In the genomic region with DNA sequence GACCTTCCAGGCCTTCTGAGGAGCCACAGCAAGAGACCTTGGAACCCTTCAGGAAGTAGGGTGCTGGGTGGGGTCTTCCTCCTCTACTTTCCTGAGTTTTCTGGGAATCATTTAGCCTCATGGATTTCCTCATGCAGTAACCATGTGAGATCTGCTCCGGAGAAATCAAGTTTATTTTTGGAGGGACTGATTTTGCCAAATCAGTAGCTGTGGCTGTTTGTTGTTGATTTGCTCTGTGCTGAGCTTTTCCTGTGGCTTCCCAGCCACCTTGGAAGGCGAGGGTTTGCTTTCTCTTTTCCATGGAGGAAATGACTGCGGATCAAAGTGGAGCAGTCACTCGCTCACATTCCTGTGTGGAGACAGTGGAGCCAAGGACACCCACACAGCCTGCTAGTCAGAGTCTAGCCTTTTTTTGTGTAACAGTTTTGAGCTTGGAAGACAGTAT, we compare ENCODE assay signal across 10 mouse cellular contexts. TPM values are rescaled to one million over a fixed set of nuclear protein-coding genes. Genes with fewer than 3 reads are reported as not detected.
DNase-seq lines count a peak whose midpoint lies in the region; ATAC-seq lines count a peak whose summit lies in the region.
"Had no signal": no experiment of that assay in that cellular context is flagged by ENCODE, and none has a peak within 500 bp of the region (broad histone marks: within the 10 kb centered on the region; RNA-seq: fewer than 3 reads in every experiment).

No protein-coding gene starts in this region.

- no peak overlapping the region for H3K4me3 ChIP-seq in heart, embryonic 14.5 days (ENCODE audit: control insufficient read depth in 1 of 2, insufficient read depth in 1 of 2, low read depth in 1 of 2, low read length in 2 of 2)
- H3K4me3 ChIP-seq: hindbrain, embryonic 13.5 days; liver, embryonic 13.5 days had no signal

- no peak overlapping the region; the same call in 1 of the 2 replicates for H3K9ac ChIP-seq in heart, embryonic 14.5 days (ENCODE audit: low read length)
- H3K9ac ChIP-seq: hindbrain, embryonic 13.5 days; liver, embryonic 13.5 days had no signal

- H3K4me2 ChIP-seq in heart, embryonic 14.5 days (ENCODE audit: low read length) = no peak overlapping the region
- H3K4me2 ChIP-seq: hindbrain, embryonic 13.5 days; liver, embryonic 13.5 days had no signal

- peak; percentile 50 to 63 for DNase-seq in heart, adult 18-20 months
- DNase-seq in heart, postnatal 36 days = no peak
- peak; percentile 18 for DNase-seq in ZHBTc4 (ENCODE audit: low read depth, low spot score)
- DNase-seq in left cerebral cortex, postnatal 36 days (ENCODE audit: low spot score in 2 of 2) = peak; percentile 18 to 25
- DNase-seq in thymus, postnatal 0 days (ENCODE audit: low spot score) = no peak
- no peak for DNase-seq in spleen, adult 18-20 months
- DNase-seq in cerebellum, adult 11-12 months = no peak
- DNase-seq: liver, embryonic 13.5 days had no signal

- H3K27ac ChIP-seq in heart, embryonic 14.5 days (replicated peaks in 1 of 2; ENCODE audit: control insufficient read depth in 1 of 2, insufficient read depth in 1 of 2, low read depth in 2 of 2, low read length in 2 of 2) = peak overlapping the region; percentile 3 to 41; a peak in 2 of 4 replicates
- H3K27ac ChIP-seq: hindbrain, embryonic 13.5 days; liver, embryonic 13.5 days had no signal

- H3K4me1 ChIP-seq in heart, embryonic 14.5 days (ENCODE audit: control insufficient read depth in 2 of 2, insufficient read depth in 2 of 2, low read length in 2 of 2) = peaks cover 35 to 46% of the 10 kb centered on the region in 2 experiments

- no peak for ATAC-seq in heart, embryonic 14.5 days (ENCODE audit: insufficient number of reproducible peaks, insufficient read depth, low FRiP score, low read depth)

- no peaks in the 10 kb centered on the region for H3K9me3 ChIP-seq in heart, embryonic 14.5 days (ENCODE audit: control insufficient read depth, low read length)
- H3K9me3 ChIP-seq: hindbrain, embryonic 13.5 days; liver, embryonic 13.5 days had no signal

- H3K36me3 ChIP-seq in heart, embryonic 14.5 days (ENCODE audit: control insufficient read depth, insufficient read depth, low read length) = no peaks in the 10 kb centered on the region
- H3K36me3 ChIP-seq: hindbrain, embryonic 13.5 days; liver, embryonic 13.5 days had no signal

- intact Hi-C loops in heart, postnatal 36 days (cut with DNase I) = no loop called here
- intact Hi-C loops in left cerebral cortex, postnatal 36 days (cut with DNase I) = no loop called here

- H3K27me3 ChIP-seq in heart, embryonic 14.5 days (ENCODE audit: control insufficient read depth, insufficient read depth, low read length) = no peaks in the 10 kb centered on the region
- H3K27me3 ChIP-seq: hindbrain, embryonic 13.5 days; liver, embryonic 13.5 days had no signal

- WGBS in heart, embryonic 14.5 days = 37% methylated on average over 4 of the region's 4 CpGs

RNA-seq across cellular contexts. Expression of a gene that starts 14.2 kb away (rescaled TPM):
- total RNA-seq in heart, adult 18-20 months (2021) = 10 to 100 TPM; 19.1 to 24.0 TPM
- total RNA-seq in heart, postnatal 36 days (2021) = 10 to 100 TPM; 22.2 to 24.0 TPM
- 2.1 and 2.8 TPM in 2 replicates for polyA plus RNA-seq in heart, embryonic 14.5 days (2014; fragmentation: Nextera tagmentation; extraction: Ambion mirVana)
- total RNA-seq in left cerebral cortex, postnatal 36 days (2021) = 1 to 10 TPM; 3.2 to 3.9 TPM
- polyA plus RNA-seq in thymus, postnatal 0 days (2015; fragmentation: Nextera tagmentation; extraction: Ambion mirVana) = 2.3 and 2.4 TPM in 2 replicates

Comparison
In these comparisons a context has a peak if more than half of its experiments do, and no peak if none do; other contexts are left out.
1. DNase-seq: peak in heart, adult 18-20 months (2 of 2), ZHBTc4 (single experiment) and left cerebral cortex, postnatal 36 days (2 of 2); none in heart, postnatal 36 days (0 of 2), thymus, postnatal 0 days (single experiment), spleen, adult 18-20 months (0 of 2) and cerebellum, adult 11-12 months (single experiment).
2. RNA of a gene that starts 14.2 kb away (total RNA-seq): 22.2 to 24.0 TPM in heart, postnatal 36 days and 19.1 to 24.0 TPM in heart, adult 18-20 months; 3.2 to 3.9 TPM in left cerebral cortex, postnatal 36 days; every median in the first group is over 4 times any median in the second.